Mouse (Mus musculus): Measurements from ENCODE around the gene Tfeb. TPM values are rescaled to one million over a fixed set of nuclear protein-coding genes. Genes with fewer than 3 reads are reported as not detected.

The Tfeb gene
- polyA plus RNA-seq, 1 experiment from 2014 or later, result 6.8 TPM

DNA sequence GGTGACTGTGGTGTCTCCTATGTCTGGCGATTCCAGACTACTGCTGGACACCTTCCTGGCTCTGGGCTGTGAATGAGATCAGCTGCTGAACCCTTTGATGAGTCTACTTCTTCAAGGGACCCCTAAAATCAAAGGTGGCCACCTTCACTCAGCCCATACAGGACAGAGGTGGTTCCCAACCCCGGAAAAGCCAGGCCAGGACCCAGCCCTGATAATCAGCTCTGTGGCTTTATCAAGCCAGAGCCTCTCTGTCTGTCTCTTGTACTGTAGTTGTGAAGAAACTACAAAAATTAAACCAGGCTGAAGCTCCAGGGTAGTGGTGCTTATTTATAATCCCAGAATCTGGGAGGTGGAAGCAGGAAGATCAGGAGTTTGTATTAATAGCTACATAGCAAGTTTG, 40.3 kb downstream of the Tfeb start:
- WGBS, result 67% methylated on average over 2 of the region's 2 CpGs
- H3K9ac ChIP-seq, result 0 out of 2 replicates have a peak overlapping the region, but pooled peaks have one; percentile 16
- no peak overlapping the region for H3K4me2 ChIP-seq
- 0 out of 2 replicates have a peak, but pooled peaks cover 6% of the 10 kb centered on the region for H3K4me1 ChIP-seq
- no peak overlapping the region; the same call in 1 of the 2 replicates for H3K27ac ChIP-seq
- no peaks in the 10 kb centered on the region for H3K36me3 ChIP-seq
- ATAC-seq (ENCODE audit: insufficient number of reproducible peaks, insufficient read depth, low FRiP score, low TSS enrichment, low read depth), result no peak
- no peaks in the 10 kb centered on the region for H3K27me3 ChIP-seq
- H3K9me3 ChIP-seq, result no peaks in the 10 kb centered on the region
- H3K4me3 ChIP-seq, result no peak overlapping the region

DNA sequence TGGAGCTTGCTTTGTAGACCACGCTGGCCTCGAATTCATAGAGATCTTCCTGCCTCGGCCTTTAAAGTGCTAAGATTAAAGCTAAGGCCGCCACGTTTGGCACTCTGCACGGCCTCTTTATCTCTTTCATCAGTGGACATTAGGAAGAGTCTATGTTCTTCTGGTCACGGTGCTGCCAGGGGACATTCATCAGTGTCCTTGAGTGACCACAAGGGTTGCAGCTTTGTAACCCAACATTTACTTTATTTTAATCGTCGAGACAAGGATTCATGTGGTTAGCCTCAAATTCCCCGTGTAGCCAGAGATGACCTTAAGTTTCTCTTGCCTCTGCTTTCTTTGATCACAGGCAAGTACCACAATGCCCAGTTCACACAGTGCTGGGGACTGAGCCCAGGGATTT, 43.6 kb downstream of the Tfeb start:
- H3K4me1 ChIP-seq, result peaks cover 6% of the 10 kb centered on the region
- H3K9ac ChIP-seq, result no peak overlapping the region
- ATAC-seq (ENCODE audit: insufficient number of reproducible peaks, insufficient read depth, low FRiP score, low TSS enrichment, low read depth), result no peak
- no peaks in the 10 kb centered on the region for H3K27me3 ChIP-seq
- no peaks in the 10 kb centered on the region for H3K36me3 ChIP-seq
- WGBS, result 77% methylated on average over 10 of the region's 10 CpGs
- H3K9me3 ChIP-seq, result no peaks in the 10 kb centered on the region
- no peak overlapping the region for H3K4me2 ChIP-seq
- no peak overlapping the region for H3K4me3 ChIP-seq
- H3K27ac ChIP-seq, result no peak overlapping the region

DNA sequence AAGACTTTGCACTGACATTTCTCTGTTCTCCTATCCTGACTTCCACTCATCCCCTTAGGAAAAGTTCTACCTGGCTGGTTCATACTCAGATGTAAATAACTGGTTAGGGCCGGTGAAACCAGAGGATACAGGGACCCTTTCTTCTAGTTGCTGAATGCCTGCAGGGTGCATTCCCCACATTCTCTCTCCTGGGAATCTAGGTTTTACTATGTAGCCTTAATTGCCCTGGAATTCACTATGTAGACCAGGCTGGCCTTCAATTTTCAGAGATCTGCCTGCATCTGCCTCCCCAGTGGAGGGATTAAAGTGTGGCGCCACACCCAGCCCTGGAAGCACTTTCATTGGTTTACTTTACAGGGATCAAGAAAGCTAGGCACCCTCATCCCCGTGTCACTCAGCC, 45.7 kb downstream of the Tfeb start:
- Histone ChIP-seq H3K9me3 (no peaks in the 10 kb centered on the region), H3K4me1 (peaks cover 7% of the 10 kb centered on the region), H3K4me3 (no peak overlapping the region), H3K9ac (no peak overlapping the region), H3K27me3 (no peaks in the 10 kb centered on the region), H3K27ac (no peak overlapping the region), H3K36me3 (no peaks in the 10 kb centered on the region), H3K4me2 (no peak overlapping the region)
- no peak for ATAC-seq (ENCODE audit: insufficient number of reproducible peaks, insufficient read depth, low FRiP score, low TSS enrichment, low read depth)
- WGBS, result 71% methylated on average over 3 of the region's 3 CpGs

DNA sequence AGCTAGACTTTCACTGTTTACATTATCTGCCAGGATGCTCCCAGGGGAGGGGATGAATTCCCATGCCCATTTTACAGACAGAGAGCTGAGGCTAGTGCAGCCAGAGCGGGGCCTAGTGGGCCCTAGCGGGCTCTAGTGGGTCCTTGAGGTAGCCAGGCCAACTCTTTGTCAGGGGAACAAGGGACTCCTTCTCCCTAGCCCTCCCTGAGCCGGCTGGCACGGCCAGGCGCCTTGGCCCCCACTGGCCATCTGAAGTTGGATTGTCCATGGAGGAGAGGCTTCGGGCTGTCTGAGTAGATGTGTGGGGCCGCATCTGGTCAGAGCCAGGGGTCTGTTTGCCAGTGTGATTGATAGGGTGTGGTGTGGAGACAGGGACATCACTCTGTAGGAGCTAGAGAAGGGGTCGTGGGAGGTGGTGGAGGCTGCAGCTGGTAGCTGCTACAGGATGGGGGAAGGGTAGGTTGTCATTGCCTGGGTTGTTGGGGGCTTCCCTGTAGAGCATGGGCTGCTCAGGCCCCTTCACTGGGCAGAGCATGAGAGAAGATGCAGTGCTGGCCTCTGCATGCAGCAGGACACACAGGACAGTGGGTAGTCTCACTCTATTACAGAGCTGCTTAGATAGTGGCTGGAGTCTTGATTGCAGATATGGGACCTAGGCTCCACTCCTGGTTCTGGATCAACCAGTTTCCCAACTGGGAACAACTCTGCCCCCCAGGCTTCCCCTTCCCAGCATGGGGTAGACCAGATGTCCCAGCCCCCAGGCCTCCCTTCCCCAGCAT, 46.8 kb downstream of the Tfeb start:
- no peak overlapping the region for H3K27ac ChIP-seq
- ATAC-seq (ENCODE audit: insufficient number of reproducible peaks, insufficient read depth, low FRiP score, low TSS enrichment, low read depth), result no peak
- 0 out of 2 replicates have a peak, but pooled peaks cover 4% of the 10 kb centered on the region for H3K27me3 ChIP-seq
- WGBS, result 80% methylated on average over 8 of the region's 8 CpGs
- H3K9me3 ChIP-seq, result no peaks in the 10 kb centered on the region
- H3K36me3 ChIP-seq, result no peaks in the 10 kb centered on the region
- peaks cover 19% of the 10 kb centered on the region for H3K4me1 ChIP-seq
- H3K4me2 ChIP-seq, result no peak overlapping the region
- no peak overlapping the region for H3K4me3 ChIP-seq
- no peak overlapping the region for H3K9ac ChIP-seq

DNA sequence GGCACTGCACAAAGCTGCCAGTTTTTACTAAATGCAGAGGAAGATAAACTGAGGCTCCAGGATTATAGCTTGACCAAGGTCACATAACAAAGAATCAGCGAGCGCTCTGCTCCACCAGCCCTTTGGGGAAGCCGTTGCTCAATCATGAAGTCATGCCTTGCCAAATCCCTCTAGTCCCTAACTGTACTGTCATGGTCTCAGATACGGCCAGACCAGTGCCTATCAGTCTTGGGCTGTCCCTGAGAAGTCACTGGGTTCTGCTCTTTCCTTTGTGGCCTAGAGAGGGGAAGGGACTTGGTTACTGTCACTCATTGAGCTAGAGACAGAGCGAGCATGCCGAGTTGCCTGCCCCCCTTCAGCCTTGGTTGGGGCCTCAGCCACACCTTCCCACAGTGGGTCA, 47.6 kb downstream of the Tfeb start:
- Histone ChIP-seq H3K9ac (no peak overlapping the region), H3K4me1 (peaks cover 24% of the 10 kb centered on the region), H3K27ac (no peak overlapping the region), H3K36me3 (no peaks in the 10 kb centered on the region), H3K4me2 (no peak overlapping the region), H3K27me3 (0 out of 2 replicates have a peak, but pooled peaks cover 4% of the 10 kb centered on the region), H3K9me3 (no peaks in the 10 kb centered on the region), H3K4me3 (no peak overlapping the region)
- no peak for ATAC-seq (ENCODE audit: insufficient number of reproducible peaks, insufficient read depth, low FRiP score, low TSS enrichment, low read depth)
- WGBS, result 91% methylated on average over 6 of the region's 6 CpGs

DNA sequence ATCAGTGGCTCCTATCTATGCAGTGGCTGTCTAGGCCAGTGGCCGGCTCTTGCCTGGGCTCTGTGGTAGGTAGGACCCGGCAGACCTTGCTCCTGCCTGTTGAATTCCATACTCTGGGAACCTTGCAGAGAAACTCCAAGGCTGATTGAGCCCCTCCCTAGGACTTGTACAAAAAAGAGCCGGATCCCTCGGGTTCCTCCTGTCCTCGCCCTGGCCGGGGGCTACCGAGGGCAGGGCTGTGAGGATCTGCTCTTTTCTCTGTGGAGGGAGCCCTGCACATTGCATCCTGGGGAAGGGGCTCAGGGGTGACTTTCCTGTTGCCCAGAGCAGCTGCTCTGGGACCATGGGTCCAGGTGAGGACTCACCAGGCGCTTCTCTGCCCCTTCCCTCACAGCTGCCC, 50.8 kb downstream of the Tfeb start:
- Histone ChIP-seq H3K27ac (peak overlapping the region; percentile 66; the same call in 1 of the 2 replicates), H3K4me1 (peaks cover 33% of the 10 kb centered on the region), H3K4me3 (no peak overlapping the region), H3K27me3 (0 out of 2 replicates have a peak, but pooled peaks cover 4% of the 10 kb centered on the region), H3K4me2 (peak overlapping the region; percentile 32; the same call in 1 of the 2 replicates), H3K9ac (peak overlapping the region; percentile 33), H3K9me3 (no peaks in the 10 kb centered on the region), H3K36me3 (no peaks in the 10 kb centered on the region)
- WGBS, result 21% methylated on average over 8 of the region's 8 CpGs
- no peak for ATAC-seq (ENCODE audit: insufficient number of reproducible peaks, insufficient read depth, low FRiP score, low TSS enrichment, low read depth)

DNA sequence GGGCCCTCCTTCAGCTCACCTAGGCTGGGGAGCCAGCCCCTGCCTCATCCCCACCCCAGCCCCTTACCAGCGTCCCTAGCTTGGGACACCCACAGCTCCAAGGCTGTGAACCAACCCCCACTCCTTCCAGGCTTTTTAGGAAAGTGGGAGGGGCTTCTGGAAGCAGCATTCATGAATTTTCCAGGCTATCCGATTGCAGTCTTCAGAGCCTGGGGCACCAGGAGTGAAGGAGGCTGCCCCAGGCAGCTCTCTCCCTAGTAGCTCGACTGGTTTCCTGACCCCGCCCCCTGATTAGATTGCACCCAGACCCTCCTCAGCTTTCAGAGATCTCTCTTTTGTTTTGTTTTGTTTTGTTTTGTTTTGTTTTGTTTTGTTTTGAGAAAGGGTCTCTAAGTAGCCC, 51.5 kb downstream of the Tfeb start:
- H3K4me3 ChIP-seq, result no peak overlapping the region
- 0 out of 2 replicates have a peak, but pooled peaks cover 4% of the 10 kb centered on the region for H3K27me3 ChIP-seq
- H3K9me3 ChIP-seq, result no peaks in the 10 kb centered on the region
- peak overlapping the region; percentile 32 for H3K4me2 ChIP-seq
- peak overlapping the region; percentile 66 for H3K27ac ChIP-seq
- peaks cover 40% of the 10 kb centered on the region for H3K4me1 ChIP-seq
- peak overlapping the region; percentile 33 for H3K9ac ChIP-seq
- ATAC-seq (ENCODE audit: insufficient number of reproducible peaks, insufficient read depth, low FRiP score, low TSS enrichment, low read depth), result no peak
- H3K36me3 ChIP-seq, result no peaks in the 10 kb centered on the region
- 4% methylated on average over 4 of the region's 4 CpGs for WGBS

DNA sequence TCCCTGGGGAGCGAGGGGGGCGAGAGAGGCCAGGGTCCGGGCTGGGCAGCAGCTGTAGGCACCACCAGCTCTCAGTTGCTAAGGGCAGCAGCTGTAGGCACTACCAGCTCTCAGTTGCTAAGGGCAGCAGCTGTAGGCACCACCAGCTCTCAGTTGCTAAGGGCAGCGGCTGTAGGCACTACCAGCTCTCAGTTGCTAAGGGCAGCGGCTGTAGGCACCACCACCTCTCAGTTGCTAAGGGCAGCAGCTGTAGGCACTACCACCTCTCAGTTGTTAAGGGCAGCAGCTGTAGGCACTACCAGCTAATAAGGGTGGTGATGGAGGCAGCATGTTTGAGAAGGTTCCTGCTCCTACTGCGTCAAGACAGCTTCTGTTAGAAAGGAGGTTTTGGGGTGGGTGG, 52.2 kb downstream of the Tfeb start:
- 63% methylated on average over 6 of the region's 6 CpGs for WGBS
- H3K27ac ChIP-seq, result no peak overlapping the region
- no peak overlapping the region for H3K4me2 ChIP-seq
- H3K27me3 ChIP-seq, result 0 out of 2 replicates have a peak, but pooled peaks cover 4% of the 10 kb centered on the region
- H3K4me1 ChIP-seq, result peaks cover 40% of the 10 kb centered on the region
- ATAC-seq (ENCODE audit: insufficient number of reproducible peaks, insufficient read depth, low FRiP score, low TSS enrichment, low read depth), result no peak
- H3K9me3 ChIP-seq, result no peaks in the 10 kb centered on the region
- H3K36me3 ChIP-seq, result no peaks in the 10 kb centered on the region
- H3K4me3 ChIP-seq, result no peak overlapping the region
- H3K9ac ChIP-seq, result no peak overlapping the region

DNA sequence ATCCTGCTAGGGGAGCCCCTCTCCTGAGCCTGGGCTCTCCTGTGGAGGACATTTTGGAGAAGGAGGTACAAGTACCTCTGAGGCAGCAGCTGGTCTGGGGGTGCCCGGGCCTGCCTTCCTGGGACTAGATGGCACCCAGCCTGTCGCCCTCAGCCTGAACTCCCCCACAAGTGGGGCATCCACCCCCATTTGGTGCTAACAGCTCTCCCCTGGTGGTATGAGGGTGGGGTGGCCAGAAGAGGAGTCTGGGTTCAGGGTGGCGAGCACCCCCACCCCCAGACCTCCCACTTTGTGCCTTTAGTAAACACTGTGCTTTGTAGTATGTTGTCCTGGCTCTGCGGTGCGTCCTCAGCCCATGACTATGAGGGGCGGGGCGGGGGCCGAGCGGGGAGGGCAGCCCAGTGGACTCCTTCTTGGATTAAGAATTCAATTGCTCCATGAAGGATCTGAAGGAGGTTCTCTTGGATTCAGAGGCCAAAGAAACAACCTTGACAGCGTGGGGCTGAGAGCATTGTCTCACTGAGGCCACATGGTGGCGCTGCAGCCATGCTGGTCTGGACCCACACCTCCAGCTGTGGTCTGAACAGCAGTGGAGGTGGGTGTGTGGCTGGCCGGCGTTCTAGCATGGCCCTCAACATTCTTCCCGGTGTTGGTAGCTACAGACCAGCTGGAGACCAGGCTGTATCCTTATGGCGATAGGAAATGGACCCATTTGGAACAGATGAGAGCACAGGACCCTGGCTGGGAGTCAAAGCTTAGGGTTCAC, 55.5 kb downstream of the Tfeb start:
- ATAC-seq (ENCODE audit: insufficient number of reproducible peaks, insufficient read depth, low FRiP score, low TSS enrichment, low read depth), result peak; percentile 4; the same call in 1 of the 2 replicates
- H3K27ac ChIP-seq, result no peak overlapping the region
- 0 out of 2 replicates have a peak, but pooled peaks cover 4% of the 10 kb centered on the region for H3K27me3 ChIP-seq
- H3K9ac ChIP-seq, result peak overlapping the region; percentile 49; the same call in 1 of the 2 replicates
- peaks cover 45% of the 10 kb centered on the region for H3K4me1 ChIP-seq
- H3K4me3 ChIP-seq, result no peak overlapping the region
- H3K9me3 ChIP-seq, result no peaks in the 10 kb centered on the region
- no peak overlapping the region for H3K4me2 ChIP-seq
- whole genome bisulfite sequencing, result 23% methylated on average over 15 of the region's 15 CpGs
- no peaks in the 10 kb centered on the region for H3K36me3 ChIP-seq

DNA sequence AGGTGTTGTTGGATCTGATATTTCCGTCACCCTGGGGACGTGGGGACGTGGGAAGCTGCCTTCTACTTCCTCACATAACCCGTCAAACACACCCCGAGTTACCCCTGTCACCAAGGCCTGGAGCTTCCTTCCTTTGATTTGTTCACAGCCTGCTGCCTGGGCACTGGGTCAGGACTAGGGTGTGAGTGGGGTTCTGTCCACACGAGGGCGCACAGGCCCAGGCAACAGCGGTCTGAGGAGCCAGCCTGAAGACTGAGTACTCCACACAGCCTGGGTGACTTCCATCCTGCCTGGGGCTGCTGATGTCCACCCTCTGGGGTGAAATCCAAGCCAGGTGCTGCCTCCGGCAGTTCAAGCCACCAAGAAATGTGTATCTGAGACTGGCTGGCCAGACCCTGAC, 56.5 kb downstream of the Tfeb start:
- H3K4me2 ChIP-seq, result no peak overlapping the region
- H3K27ac ChIP-seq, result no peak overlapping the region
- H3K4me3 ChIP-seq, result no peak overlapping the region
- peaks cover 35% of the 10 kb centered on the region for H3K4me1 ChIP-seq
- H3K27me3 ChIP-seq, result no peaks in the 10 kb centered on the region
- no peaks in the 10 kb centered on the region for H3K9me3 ChIP-seq
- no peak overlapping the region for H3K9ac ChIP-seq
- WGBS, result 8% methylated on average over 9 of the region's 9 CpGs
- 0 out of 2 replicates have a peak, but pooled peaks have one; percentile 48 for ATAC-seq (ENCODE audit: insufficient number of reproducible peaks, insufficient read depth, low FRiP score, low TSS enrichment, low read depth)
- no peaks in the 10 kb centered on the region for H3K36me3 ChIP-seq

DNA sequence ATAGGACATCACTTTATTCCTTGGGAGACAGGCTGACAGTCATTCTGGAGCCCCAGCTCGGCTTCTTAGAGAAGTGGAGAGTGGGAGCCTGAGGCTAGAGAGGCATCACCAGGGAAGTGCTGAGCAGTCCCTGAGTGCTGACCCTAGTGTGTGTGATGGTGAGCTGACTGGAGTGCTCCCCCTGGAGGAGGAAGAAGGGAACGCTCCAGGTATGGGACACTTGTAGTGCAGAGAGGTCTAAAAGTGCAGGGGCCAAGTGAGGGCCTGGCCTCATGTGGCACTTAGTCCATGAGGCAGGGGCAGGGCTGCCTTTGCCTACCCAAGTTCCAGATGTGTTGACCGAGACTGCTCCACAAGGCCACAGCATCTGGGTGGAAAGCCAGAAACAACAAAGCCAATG, 58.6 kb downstream of the Tfeb start:
- H3K4me3 ChIP-seq, result no peak overlapping the region
- H3K4me2 ChIP-seq, result no peak overlapping the region
- no peak overlapping the region for H3K27ac ChIP-seq
- H3K4me1 ChIP-seq, result peaks cover 31% of the 10 kb centered on the region
- H3K36me3 ChIP-seq, result no peaks in the 10 kb centered on the region
- H3K9me3 ChIP-seq, result no peaks in the 10 kb centered on the region
- WGBS, result 25% methylated on average over 3 of the region's 3 CpGs
- H3K9ac ChIP-seq, result no peak overlapping the region
- no peaks in the 10 kb centered on the region for H3K27me3 ChIP-seq
- no peak; the same call in 1 of the 2 replicates for ATAC-seq (ENCODE audit: insufficient number of reproducible peaks, insufficient read depth, low FRiP score, low TSS enrichment, low read depth)

Data from embryonic facial prominence, embryonic 13.5 days (tissue).